Mouse (Mus musculus) 416B (cell line): ENCODE measurements around the gene Dr1.
A peak's percentile ranks its signal among the peaks of the same experiment; 100 is the strongest.
"Not testable (repeated sequence)": the region's sequence is repeated elsewhere in the genome, so short reads cannot be mapped to it uniquely, and the experiment has no call there.

Experiments used
- DNase-seq: peaks from one replicate; pipeline ENCODE4 v3.0.0; 2011; ENCODE audit warnings: low read depth

The Dr1 gene

DNA sequence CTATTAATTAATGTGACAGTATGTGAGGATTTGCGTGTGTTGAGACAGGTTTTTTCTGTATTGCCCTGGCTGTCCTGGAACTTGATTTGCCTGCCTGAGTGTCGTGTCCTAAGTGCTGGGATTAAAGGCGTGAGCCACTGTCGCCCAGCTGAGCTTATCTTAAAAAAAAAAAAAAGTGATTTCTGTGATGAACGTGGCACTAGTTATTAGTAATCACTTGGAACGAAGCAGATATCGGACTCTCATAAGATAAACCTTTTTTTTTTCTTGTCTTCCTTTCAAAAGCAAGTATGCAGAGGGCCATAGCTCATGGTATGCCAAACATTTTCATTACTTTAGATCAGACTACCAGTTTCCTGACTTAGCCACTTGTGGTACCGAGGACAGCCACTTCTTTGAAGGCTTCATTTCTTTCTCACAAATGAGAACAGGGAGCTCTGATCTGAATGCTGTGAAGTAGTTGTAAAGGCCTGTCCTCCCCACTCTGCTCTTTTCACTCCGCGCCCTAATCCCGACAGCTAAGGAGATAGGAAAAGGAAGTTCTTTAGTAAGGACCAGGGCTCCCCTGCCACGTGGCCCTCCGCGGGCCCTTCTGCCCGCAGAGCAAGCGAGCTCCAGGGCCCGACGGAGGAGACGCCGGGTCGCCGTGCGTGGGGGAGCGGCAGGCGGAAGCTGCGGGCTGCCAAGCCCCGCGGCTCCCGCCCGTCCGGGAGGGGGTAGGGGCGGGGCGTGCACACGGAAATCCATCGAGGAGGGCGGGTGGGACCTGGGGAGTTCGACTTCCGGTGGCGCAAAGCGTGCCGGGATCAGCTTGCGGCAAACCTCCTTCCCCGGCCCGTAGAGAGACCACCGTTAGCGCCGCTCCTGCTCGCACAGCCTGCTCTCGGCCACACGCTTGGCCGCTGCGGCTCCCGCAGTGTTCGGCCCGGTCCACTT is at the start of gene Dr1:
Gene Dr1, plus strand, starts transcription at position 771 of the 936 bp plus-strand sequence.
- peak; percentile 92 for DNase-seq

- peak; percentile 24 for DNase-seq
These were observed 44.6 kb upstream of the Dr1 start for GRCm38 (mm10) chr5:108224077-108224476.

- DNase-seq = no peak
These were observed 42.5 kb upstream of the Dr1 start for GRCm38 (mm10) chr5:108226159-108226558.

- DNase-seq = peak; percentile 58
These were observed 22.4 kb upstream of the Dr1 start for GRCm38 (mm10) chr5:108246314-108246765.

DNA sequence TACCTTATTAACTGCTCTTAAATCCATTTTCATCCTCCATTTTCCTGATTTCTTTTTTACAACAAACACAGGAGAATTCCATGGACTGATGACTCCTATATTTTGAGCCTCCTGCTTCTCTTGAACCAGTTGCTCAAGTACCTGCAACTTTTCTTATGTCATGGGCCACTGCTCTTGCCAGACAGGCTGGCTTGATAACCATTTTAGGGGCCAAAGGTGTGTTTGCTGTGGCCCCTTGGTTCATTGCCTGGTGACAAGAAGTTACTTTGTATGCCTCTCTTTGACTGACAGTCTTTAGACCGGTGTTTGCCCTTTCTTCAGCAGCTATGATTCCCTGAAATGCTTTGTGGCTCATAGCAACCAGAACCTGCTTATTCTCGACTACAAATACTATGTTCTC is 18.7 kb upstream of the Dr1 start:
- DNase-seq = no peak

- DNase-seq = no peak
These were observed 13.4 kb upstream of the Dr1 start for GRCm38 (mm10) chr5:108255259-108255658.

GRCm38 (mm10) chr5:108262722-108263121 is 6.0 kb upstream of the Dr1 start:
- DNase-seq = no peak

DNA sequence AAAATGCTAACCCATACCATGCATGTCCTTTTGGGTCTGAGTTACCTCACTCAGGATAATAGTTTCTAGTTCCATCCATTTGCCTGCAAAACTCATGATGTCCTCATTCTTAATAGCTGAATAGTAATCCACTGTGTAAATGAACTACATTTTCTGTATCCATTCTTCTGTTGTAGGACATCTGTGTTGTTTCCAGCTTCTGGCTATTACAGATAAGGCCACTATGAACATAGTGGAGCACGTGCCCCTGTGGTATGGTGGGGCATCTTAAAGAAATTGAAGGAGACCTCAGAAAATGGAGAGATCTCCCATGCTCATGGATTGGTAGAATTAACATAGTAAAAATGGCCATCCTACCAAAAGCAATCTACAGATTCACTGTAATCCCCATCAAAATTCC is 4.9 kb upstream of the Dr1 start:
- DNase-seq = not testable (repeated sequence)

GRCm38 (mm10) chr5:108266990-108267389 is 1.7 kb upstream of the Dr1 start:
- DNase-seq = no peak

DNA sequence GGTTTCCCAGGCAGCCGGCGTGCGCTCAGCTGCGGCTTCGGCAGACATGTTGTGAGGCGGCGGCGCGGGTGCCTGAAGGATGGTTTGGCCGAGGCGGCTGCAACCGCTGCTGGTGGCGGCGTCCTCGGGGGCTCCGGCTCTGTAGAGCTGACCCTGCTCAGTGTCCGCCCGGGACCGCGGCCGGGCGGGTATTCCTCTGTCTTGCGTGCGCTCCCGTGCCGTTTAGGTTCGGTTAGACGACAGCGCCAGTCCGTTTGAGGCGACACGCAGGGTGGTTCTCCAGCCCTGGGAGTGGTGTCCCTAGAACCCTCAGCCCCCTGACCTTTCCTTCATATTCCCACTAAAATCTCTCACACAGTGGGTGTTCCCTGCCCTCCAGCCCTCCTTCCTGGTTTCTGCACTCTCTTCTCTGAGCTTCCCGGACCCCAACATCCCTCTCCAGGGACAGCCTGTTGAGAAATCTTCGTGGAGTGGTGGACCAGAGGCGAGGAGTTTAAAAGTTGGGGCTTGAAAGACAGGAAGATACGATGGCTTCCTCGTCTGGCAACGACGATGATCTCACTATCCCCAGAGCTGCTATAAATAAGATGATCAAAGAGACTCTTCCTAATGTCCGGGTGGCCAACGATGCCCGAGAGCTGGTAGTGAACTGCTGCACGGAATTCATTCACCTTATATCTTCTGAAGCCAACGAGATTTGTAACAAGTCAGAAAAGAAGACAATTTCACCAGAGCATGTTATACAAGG is 540 bp downstream of the Dr1 start:
- DNase-seq = peak; percentile 58

GRCm38 (mm10) chr5:108269811-108270151 is 1.1 kb downstream of the Dr1 start:
- DNase-seq = no peak

DNA sequence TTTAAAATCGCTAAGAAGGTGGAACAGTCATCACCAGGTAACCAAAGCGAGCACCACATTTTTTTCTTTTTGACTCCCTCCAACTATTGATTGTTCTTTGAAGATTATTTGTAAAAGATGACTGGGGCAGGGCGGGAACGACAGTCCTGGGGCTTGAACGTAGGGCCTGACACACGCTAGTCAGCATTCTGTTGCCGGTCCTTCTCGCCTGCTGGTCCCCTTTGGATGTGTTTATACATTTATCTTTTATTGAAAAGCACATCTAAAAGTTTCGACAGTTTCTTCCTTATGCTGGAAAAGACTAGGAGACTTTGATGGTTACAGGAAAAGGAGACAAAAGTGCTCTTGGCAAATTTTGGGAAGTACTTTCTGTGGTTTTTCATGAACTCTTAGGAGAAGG is 1.7 kb downstream of the Dr1 start:
- DNase-seq = peak; percentile 44

DNA sequence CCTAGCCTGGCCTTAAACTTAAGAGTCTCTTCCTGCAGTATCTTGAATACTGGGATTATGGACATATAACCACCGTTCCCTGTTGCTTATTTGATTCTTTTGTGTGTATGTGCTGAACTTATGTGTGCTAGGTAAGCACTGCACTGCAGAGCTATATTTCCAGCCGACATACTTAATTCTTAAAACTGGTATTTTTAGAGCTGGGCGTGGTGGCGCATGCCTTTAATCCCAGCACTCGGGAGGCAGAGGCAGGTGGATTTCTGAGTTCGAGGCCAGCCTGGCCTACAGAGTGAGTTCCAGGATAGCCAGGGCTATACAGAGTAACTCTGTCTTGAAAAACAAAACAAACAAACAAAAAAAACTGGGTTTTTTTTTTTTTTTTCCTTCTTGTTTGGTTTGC is 2.6 kb downstream of the Dr1 start:
- DNase-seq = not testable (repeated sequence)

DNA sequence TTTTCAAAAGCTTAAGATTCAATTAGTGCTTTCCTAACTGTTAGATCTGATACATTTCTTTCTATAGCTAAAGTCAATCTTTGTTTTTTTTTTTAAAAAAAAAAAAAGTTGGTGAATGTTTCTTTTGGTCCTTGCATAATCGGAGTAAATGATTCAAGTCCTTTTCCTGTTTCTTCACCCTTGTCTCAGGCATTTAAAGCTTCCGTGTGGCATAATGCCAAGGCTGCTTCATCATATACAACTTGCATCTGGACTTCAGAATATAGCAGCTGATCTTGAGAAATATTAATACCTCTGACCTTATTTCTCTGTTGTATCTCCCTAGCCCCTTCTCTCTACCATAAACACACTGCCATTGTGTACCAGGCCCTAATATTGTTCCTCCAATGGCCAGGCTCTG is 18.3 kb downstream of the Dr1 start:
- peak; percentile 93 for DNase-seq

GRCm38 (mm10) chr5:108301567-108301966 is 32.9 kb downstream of the Dr1 start:
- DNase-seq = no peak

GRCm38 (mm10) chr5:108312224-108313064 is 43.7 kb downstream of the Dr1 start, which contains the start of gene Pigg:
Pigg (plus strand) TSS chr5:108312609.
- DNase-seq = peak; percentile 92

- DNase-seq = no peak
These were observed 44.6 kb downstream of the Dr1 start for GRCm38 (mm10) chr5:108313065-108313860.
